Mouse (Mus musculus) thymus, adult 2 months (tissue): ENCODE measurements around the gene Gm10663. TPM values are rescaled to one million over a fixed set of nuclear protein-coding genes. Genes with fewer than 3 reads are reported as not detected.

Experiments
- DNase-seq: peaks from one replicate; pipeline ENCODE4 v3.0.0; 2021
- H3K27ac ChIP-seq: fragments of 200-500 bp; 2 replicates; pipeline ENCODE4 v1.5.1; 2012; ENCODE audit warnings: low read length, control low read depth; ENCODE audit not compliant: control insufficient read depth, insufficient read depth
- H3K27me3 ChIP-seq: fragments of 200-500 bp; 2 replicates; pipeline ENCODE4 v1.6.1; 2012; ENCODE audit warnings: mild to moderate bottlenecking, low read length, moderate library complexity, mixed read lengths; ENCODE audit not compliant: control insufficient read depth, insufficient read depth
- H3K36me3 ChIP-seq: fragments of 200-500 bp; 2 replicates; pipeline ENCODE4 v1.6.1; 2012; ENCODE audit warnings: mild to moderate bottlenecking, low read length, moderate library complexity; ENCODE audit not compliant: control insufficient read depth, insufficient read depth
- H3K4me1 ChIP-seq: fragments of 200-500 bp; replicated peaks from 2 replicates; pipeline ENCODE4 v1.6.1; 2012; ENCODE audit warnings: low read length; ENCODE audit not compliant: control insufficient read depth, insufficient read depth
- H3K4me3 ChIP-seq: fragments of 200-500 bp; 2 replicates; pipeline ENCODE4 v1.5.1; 2012; ENCODE audit warnings: mild to moderate bottlenecking, low read length, control low read depth, moderate library complexity; ENCODE audit not compliant: control insufficient read depth, insufficient read depth
- CTCF ChIP-seq: fragments of 200-500 bp; IDR thresholded peaks from 2 replicates; pipeline ENCODE4 v1.5.1; 2012; ENCODE audit warnings: mild to moderate bottlenecking, control low read depth, low read length, moderate library complexity, borderline replicate concordance; ENCODE audit not compliant: control insufficient read depth, poor library complexity, insufficient read depth; ENCODE audit errors: extremely low read depth
- POLR2A ChIP-seq: fragments of 200-500 bp; IDR thresholded peaks from 2 replicates; pipeline ENCODE4 v1.6.1; 2012; ENCODE audit warnings: mild to moderate bottlenecking, low read length, control low read depth, moderate library complexity; ENCODE audit not compliant: control insufficient read depth, poor library complexity, insufficient read depth; ENCODE audit errors: extremely low read depth
- WGBS: fragments of 180-500 bp; shearing (Covaris S2); methylation state at CpG from one replicate; pipeline ENCODE4 v1.1.7; 2018; 5-methylcytosine and 5-hydroxymethylcytosine counted together
- polyA plus RNA-seq: library from polyadenylated mRNA; depleted of rRNA; stranded (reverse); fragments of >200 nt; gene quantifications from 2 replicates; pipeline ENCODE4 v1.2.3, GENCODE M21; 2012

Gene Gm10663
- polyA plus RNA-seq, 1 experiment = not detected

GRCm38 (mm10) chr8:65037117-65037533, 37.7 kb upstream of the Gm10663 start, which contains the start of gene Apela:
TSS of gene Apela (minus strand) at chr8:65037336.
- H3K27me3 ChIP-seq = no peaks in the 10 kb centered on the region
- H3K4me1 ChIP-seq = no peaks in the 10 kb centered on the region
- WGBS = 13% methylated on average over 8 of the region's 8 CpGs
- no peak for DNase-seq
- TF ChIP-seq POLR2A (no peak), CTCF (no peak)
- no peak within 1 kb of the TSS for H3K27ac ChIP-seq
- no peaks in the 10 kb centered on the region for H3K36me3 ChIP-seq
- no peak within 1 kb of the TSS for H3K4me3 ChIP-seq

- no peak for TF ChIP-seq POLR2A
- no peak for TF ChIP-seq CTCF
- Histone ChIP-seq H3K27me3 (no peaks in the 10 kb centered on the region), H3K27ac (no peak overlapping the region), H3K4me3 (no peak overlapping the region), H3K4me1 (no peaks in the 10 kb centered on the region), H3K36me3 (no peaks in the 10 kb centered on the region)
- no peak for DNase-seq
- 69% methylated on average over 5 of the region's 5 CpGs for WGBS
Observed at GRCm38 (mm10) chr8:65046565-65046964, 28.3 kb upstream of the Gm10663 start.

- no peaks in the 10 kb centered on the region for H3K36me3 ChIP-seq
- no peak overlapping the region for H3K4me3 ChIP-seq
- no peaks in the 10 kb centered on the region for H3K27me3 ChIP-seq
- no peak overlapping the region for H3K27ac ChIP-seq
- 98% methylated on average over 4 of the region's 4 CpGs for WGBS
- TF ChIP-seq CTCF = no peak
- no peak for TF ChIP-seq POLR2A
- no peaks in the 10 kb centered on the region for H3K4me1 ChIP-seq
- no peak for DNase-seq
Observed at GRCm38 (mm10) chr8:65047193-65047592, 27.6 kb upstream of the Gm10663 start.

GRCm38 (mm10) chr8:65047801-65048200, 27.0 kb upstream of the Gm10663 start:
- Histone ChIP-seq H3K27me3 (no peaks in the 10 kb centered on the region), H3K4me1 (no peaks in the 10 kb centered on the region), H3K27ac (no peak overlapping the region), H3K36me3 (no peaks in the 10 kb centered on the region), H3K4me3 (no peak overlapping the region)
- WGBS = 78% methylated on average over 4 of the region's 4 CpGs
- no peak for TF ChIP-seq CTCF
- TF ChIP-seq POLR2A = no peak
- DNase-seq = no peak

GRCm38 (mm10) chr8:65053554-65053953, 21.3 kb upstream of the Gm10663 start:
- no peak for TF ChIP-seq CTCF
- no peak for TF ChIP-seq POLR2A
- no peak overlapping the region for H3K27ac ChIP-seq
- 82% methylated on average over 3 of the region's 3 CpGs for WGBS
- H3K36me3 ChIP-seq = no peaks in the 10 kb centered on the region
- no peak for DNase-seq
- H3K27me3 ChIP-seq = no peaks in the 10 kb centered on the region
- no peak overlapping the region for H3K4me3 ChIP-seq
- no peaks in the 10 kb centered on the region for H3K4me1 ChIP-seq

GRCm38 (mm10) chr8:65053968-65054367, 20.9 kb upstream of the Gm10663 start:
- DNase-seq = no peak
- H3K4me3 ChIP-seq = no peak overlapping the region
- no peaks in the 10 kb centered on the region for H3K4me1 ChIP-seq
- WGBS = 79% methylated on average over 5 of the region's 5 CpGs
- H3K27ac ChIP-seq = no peak overlapping the region
- no peak for TF ChIP-seq POLR2A
- TF ChIP-seq CTCF = no peak
- H3K27me3 ChIP-seq = no peaks in the 10 kb centered on the region
- H3K36me3 ChIP-seq = no peaks in the 10 kb centered on the region

GRCm38 (mm10) chr8:65056722-65057121, 18.1 kb upstream of the Gm10663 start:
- 93% methylated on average over 4 of the region's 4 CpGs for whole genome bisulfite sequencing
- Histone ChIP-seq H3K27ac (no peak overlapping the region), H3K4me3 (no peak overlapping the region), H3K27me3 (no peaks in the 10 kb centered on the region), H3K4me1 (no peaks in the 10 kb centered on the region), H3K36me3 (no peaks in the 10 kb centered on the region)
- TF ChIP-seq CTCF = no peak
- TF ChIP-seq POLR2A = no peak
- no peak for DNase-seq
